Mouse (Mus musculus): Measurements from ENCODE around the gene Cavin3.

DNA sequence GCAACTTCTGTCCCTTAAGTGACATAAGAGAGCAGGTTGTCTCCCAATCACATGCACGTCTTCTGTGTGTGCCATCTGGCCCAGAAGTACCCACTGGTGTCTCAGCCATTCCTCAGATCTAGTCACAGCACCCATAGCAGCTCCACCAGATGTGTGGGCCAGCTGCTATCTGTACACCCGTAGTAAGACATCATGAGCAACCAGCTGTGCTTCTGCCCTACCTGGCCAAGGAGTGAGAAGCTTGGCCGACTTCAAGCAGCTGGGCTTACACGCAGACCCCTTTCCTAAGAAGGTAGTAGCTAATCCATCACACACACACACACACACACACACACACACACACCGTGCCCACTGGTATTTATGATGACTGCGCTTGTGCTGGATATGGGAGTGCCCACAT lies 2.9 kb downstream of the Cavin3 start:
- TF ChIP-seq POLR2A (IDR thresholded peaks at IDR 0.05; ENCODE audit: extremely low read depth, insufficient read depth, low read length), result no peak
- no peak for TF ChIP-seq CTCF (IDR thresholded peaks at IDR 0.05; ENCODE audit: extremely low read depth, insufficient read depth, low read length)
